Mouse (Mus musculus): ENCODE data around the gene Yrdc. TPM values are rescaled to one million over a fixed set of nuclear protein-coding genes. Genes with fewer than 3 reads are reported as not detected.
A peak's percentile ranks its signal among the peaks of the same experiment; 100 is the strongest.

Yrdc gene
- 10 to 100 TPM; 30.3 to 38.0 TPM for total RNA-seq (2021)
- long read RNA-seq, experiment 1, transcript Yrdc-201 (5 exons, 1,634 nt) = major isoform, 28 of 34 reads
- long read RNA-seq, experiment 1, partial matches to known transcripts = 0 of 34 reads
- long read RNA-seq, experiment 1, other reads (novel, unspliced or antisense) = 5 of 34 reads
- long read RNA-seq, experiment 2, transcript Yrdc-201 (5 exons, 1,634 nt) = major isoform, 46 of 54 reads
- long read RNA-seq, experiment 2, partial matches to known transcripts = 1 of 54 reads
- long read RNA-seq, experiment 2, other reads (novel, unspliced or antisense) = 3 of 54 reads

DNA sequence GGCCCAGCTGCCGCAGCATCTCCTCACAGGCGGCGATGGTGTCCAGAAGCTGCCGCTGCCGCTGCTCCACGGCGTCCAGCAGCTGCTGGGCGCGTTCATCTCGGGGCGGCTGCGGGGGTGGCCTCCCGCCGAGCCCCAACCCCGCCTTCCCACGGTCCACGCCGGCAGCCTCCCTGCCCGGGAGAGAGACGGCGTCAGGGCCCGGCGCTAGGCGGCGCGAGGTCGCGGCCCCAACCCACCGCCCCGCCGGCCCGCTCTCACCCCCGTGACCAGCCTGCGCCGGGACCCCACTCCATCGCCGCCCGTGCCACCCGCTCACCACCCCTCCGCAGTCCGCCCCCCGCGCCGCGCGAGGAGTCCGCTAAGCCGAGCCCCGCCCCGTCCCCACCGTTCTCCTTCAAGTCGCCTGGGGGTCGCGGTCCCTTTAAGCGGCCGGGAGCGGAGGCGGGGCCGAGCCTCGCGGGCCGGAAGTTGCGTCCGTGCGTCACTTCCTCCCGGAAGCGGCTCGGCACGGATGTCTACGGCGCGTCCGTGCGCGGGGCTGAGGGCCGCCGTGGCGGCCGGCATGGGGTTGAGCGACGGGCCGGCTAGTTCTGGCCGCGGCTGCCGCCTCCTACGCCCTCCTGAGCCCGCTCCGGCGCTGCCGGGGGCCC, at the start of gene Yrdc:
Yrdc (plus strand) TSS at position 419 of the 653 bp plus-strand sequence.
- DNase-seq (ENCODE audit: low spot score in 2 of 2) = peak; percentile 93 to 94
- H3K4me3 ChIP-seq = peak within 1 kb of the TSS; percentile 65
- H3K27ac ChIP-seq = peak within 1 kb of the TSS; percentile 100
- TF ChIP-seq CTCF (conservative IDR thresholded peaks at IDR 0.05) = peak; percentile 49

DNA sequence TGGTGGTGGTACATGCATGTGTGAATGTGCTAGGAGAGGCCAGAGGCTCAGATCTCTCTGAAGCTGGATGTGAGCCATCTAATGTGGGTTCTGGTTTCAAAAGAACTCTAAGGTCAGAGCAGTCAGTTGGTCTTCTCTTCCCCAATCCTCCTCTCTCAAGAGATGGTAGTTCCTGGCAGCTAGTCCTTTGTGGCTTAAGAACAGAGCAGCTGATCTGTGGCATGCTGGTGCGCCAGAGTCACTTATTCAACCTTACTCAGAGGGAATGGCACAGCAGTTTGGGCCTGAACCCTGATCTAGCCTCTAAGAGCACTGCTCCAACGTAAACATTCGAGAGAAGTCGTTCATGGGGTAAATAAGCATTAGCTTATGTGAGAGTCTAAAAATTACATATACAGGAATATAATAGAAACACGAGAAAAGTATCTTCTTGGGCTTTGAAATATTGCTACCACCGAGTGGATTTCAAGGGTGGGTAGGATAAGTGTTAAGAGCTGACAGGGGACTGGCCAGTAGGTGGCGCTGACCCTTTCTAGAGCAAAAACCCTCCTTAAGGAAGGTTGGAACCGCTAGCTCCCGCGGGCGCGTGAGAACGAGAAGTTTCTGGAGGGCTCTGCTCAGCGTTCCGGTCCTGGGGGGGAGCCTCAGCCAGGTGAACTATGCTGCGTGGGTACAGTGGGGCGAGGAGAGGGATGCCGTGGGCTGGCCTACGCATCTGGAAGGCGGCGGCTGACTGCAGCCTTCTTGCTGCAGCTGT, 48.7 kb upstream of the Yrdc start, which contains the start of gene Mtf1:
Mtf1 (plus strand) TSS at position 553 of the 757 bp plus-strand sequence.
- Histone ChIP-seq H3K27ac (peak within 1 kb of the TSS; percentile 97), H3K4me3 (peak within 1 kb of the TSS; percentile 99)
- DNase-seq (ENCODE audit: low spot score in 2 of 2) = peak; percentile 81 to 88
- TF ChIP-seq CTCF (conservative IDR thresholded peaks at IDR 0.05) = peak; percentile 98

DNA sequence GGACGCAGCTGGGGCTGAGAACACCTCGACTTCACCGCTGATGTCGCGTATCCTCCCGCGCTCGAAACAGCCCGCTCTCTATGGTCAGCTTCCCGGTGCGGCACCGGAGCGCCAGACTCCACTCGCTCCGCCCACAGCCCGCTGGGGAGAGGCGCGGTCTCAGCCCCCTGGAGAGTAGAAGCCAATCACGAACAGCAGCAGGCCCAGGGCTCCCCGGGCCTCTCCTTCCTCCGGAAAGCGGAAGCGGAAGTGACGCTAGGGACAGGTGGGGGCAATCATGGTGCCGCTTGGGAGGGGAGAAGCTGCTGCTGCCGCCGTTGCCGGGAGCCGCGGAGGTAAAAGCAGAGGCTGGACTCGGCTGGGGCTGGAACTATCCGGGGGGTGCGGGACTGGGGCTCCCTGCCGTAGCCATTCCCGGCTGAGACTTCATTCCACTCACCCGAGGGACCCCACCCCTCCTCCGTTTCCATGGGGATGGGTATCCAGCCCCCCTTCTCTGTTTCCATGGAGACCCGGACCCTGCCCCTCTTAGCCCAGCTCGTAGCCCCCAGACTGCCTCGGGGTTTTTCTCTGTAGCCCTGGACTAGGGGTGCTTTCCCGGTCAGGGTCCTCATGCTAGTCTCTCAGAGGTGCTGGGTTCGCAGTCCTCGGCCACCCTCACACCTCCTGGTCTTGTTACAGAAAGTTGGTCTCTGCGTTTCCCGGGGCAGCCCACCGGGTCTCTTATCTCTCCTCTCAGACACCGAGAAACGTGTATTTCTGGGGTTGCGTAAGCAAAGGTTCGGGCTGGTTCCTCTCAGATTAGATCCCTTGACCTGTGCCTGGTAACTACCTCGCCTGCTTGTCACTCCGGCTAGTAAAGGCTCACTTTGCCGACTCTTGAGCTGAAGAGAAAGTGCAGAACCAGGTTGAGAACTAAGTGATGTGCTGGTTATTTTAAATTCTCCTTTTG, 47.9 kb upstream of the Yrdc start:
- peak overlapping the region; percentile 99 for H3K4me3 ChIP-seq
- H3K27ac ChIP-seq = peak overlapping the region; percentile 97
- peak; percentile 97 to 98 for DNase-seq (ENCODE audit: low spot score in 2 of 2)
- no peak for TF ChIP-seq CTCF (conservative IDR thresholded peaks at IDR 0.05)

DNA sequence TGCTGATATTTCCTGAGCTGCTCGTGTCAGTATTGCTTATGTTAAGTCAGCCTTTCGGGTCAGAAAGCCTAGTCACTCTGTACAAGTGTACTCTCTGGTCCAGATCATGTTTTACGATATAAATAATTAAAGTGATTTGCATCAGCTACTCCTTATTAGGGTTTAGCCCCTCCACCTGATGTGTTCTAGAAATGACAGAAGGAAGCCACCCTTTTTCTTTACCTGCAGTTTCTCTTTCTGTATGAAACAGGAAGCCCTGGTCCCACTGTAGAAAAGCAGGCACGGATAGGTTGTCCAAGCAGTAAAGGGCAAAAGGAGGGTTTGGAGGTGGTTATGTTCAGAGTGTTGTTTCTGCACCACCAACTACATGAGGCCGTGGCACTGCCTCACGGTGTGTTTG, 47.1 kb upstream of the Yrdc start:
- DNase-seq (ENCODE audit: low spot score in 2 of 2) = no peak
- TF ChIP-seq CTCF (conservative IDR thresholded peaks at IDR 0.05) = no peak
- peak overlapping the region; percentile 99 for H3K4me3 ChIP-seq
- no peak overlapping the region for H3K27ac ChIP-seq

DNA sequence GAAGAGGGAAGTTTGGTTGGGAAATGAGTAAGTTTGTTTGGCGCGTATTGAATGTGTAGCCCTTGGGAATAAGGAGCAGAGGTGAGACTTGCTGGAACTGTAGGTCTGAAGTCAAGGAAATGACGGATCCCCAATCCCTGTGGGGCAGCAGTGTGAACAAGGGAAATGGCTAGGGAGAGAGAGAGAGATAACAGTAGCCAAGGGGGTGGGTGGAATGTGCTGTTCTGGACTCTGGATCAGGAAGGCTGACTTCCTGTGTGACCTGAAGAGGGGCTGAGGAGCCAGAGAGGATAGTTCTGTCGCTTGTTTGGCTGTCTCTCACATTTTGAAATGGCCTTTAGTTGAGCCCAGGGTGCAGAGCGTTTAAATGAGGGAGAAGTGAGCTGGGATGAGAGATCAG, 42.0 kb upstream of the Yrdc start:
- no peak for TF ChIP-seq CTCF (conservative IDR thresholded peaks at IDR 0.05)
- Histone ChIP-seq H3K27ac (no peak overlapping the region), H3K4me3 (no peak overlapping the region)
- DNase-seq (ENCODE audit: low spot score in 2 of 2) = no peak

DNA sequence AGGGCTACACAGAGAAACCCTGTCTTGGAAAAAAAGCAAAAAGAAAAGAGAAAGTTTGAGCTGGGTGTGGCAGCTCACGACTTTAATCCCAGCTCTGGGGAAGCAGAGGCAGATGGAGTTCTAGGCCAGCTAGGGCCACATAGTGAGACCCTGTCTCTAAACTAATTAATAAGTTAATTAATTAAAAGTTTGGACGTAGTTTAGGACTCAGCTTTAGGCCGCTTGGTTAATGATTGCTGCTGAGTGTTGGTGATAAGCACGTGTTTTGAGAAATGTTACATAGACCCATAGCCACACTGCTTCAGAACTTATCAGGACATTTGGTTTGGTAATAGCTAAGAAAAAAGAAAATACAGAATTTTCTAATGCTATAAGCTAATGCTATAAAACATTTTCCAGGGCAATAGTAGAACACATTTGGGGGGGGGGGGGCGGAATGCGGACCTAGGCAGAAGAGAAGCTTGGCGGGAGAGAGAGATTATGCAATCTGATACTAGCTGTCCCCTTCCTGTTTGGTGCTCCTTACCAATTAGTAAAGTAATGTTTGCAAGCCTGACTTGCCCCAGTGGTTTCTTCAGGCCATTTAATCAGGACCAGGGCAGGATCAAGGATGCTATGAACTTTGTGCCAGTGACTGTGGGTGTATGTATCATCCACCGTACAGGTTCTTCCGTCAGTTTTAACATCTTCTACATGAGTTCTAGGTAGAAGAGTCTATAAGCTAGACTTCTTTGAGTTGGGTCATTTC, 41.2 kb upstream of the Yrdc start:
- H3K4me3 ChIP-seq = no peak overlapping the region
- TF ChIP-seq CTCF (conservative IDR thresholded peaks at IDR 0.05) = no peak
- H3K27ac ChIP-seq = 0 out of 2 replicates have a peak overlapping the region, but pooled peaks have one; percentile 23
- no peak for DNase-seq (ENCODE audit: low spot score in 2 of 2)

DNA sequence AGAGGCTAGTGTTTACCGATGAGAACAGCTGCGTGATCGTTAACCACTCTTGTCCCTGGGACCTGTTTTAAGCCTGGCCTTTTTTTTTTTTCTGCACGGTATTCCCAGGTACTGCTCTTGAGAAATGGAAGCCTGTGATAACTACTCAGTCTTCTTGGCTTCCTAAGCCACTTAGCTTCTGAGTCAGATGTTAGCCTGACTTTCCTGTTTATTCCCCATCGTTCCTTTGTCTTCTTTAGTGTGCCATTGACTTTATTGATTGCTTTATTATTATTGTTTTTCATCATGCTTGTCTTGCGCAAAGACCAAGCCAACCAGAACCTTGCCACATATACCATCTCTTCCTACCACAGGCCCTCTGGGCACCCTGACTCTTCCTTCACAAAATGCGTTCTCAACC, 40.4 kb upstream of the Yrdc start:
- no peak overlapping the region for H3K4me3 ChIP-seq
- no peak for TF ChIP-seq CTCF (conservative IDR thresholded peaks at IDR 0.05)
- no peak for DNase-seq (ENCODE audit: low spot score in 2 of 2)

DNA sequence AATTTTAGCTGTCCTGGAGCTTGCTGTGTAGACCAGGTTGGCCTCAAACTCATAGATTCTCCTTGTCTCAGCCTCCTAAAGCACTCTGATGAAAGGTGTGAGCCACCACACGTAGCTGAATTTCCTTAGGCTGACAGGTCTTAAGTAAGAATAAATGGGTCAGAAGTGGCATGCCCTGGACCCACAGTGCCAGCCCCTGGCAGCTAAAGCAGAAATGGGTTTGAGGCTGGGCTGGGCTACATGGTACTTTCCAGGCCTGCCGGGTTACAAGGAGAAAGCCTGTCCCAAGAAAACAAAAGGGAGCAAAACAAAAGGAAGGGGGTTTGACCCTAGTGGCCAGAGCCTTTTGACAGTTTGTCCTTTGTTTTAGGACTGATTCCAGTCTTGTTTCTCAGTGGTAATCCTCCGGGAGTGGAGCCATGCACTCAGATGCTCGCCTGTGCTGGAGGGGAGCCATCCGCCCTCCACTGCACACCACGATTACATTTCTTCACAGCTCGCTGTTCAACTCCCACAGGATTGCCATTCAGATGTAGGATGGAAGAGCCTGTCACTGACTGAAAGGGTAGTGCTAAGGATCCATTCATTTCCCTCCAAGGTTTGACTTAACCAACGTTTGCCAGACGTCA, 39.0 kb upstream of the Yrdc start:
- Histone ChIP-seq H3K27ac (peak overlapping the region; percentile 77), H3K4me3 (no peak overlapping the region; the same call in 1 of the 2 replicates)
- TF ChIP-seq CTCF (conservative IDR thresholded peaks at IDR 0.05) = peak; percentile 18
- DNase-seq (ENCODE audit: low spot score in 2 of 2) = peak; percentile 55 to 71

More for the DNA sequence above, 40.4 kb upstream of the Yrdc start:
- H3K27ac ChIP-seq = 0 out of 2 replicates have a peak overlapping the region, but pooled peaks have one; percentile 23

DNA sequence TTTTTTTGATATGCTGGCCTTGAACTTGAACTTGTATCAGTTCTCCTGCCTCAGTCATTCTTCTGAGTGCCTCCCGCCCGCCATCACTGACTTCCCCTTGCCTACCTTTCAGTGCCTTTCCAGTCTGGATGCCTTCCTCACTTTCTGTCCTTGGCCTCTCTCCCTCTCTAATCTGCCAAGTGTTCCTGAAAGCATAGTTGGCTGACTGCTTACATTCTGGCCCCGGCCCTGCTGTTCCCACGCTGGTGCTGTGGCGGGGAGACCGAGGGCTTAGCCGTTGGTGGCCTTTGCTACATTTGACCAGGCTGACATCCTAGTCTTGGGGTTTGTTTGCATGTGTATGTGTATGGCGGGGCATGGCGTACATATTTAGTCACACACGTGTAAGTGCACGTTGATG, 34.6 kb upstream of the Yrdc start:
- no peak overlapping the region for H3K4me3 ChIP-seq
- TF ChIP-seq CTCF (conservative IDR thresholded peaks at IDR 0.05) = no peak
- no peak overlapping the region for H3K27ac ChIP-seq
- no peak for DNase-seq (ENCODE audit: low spot score in 2 of 2)

DNA sequence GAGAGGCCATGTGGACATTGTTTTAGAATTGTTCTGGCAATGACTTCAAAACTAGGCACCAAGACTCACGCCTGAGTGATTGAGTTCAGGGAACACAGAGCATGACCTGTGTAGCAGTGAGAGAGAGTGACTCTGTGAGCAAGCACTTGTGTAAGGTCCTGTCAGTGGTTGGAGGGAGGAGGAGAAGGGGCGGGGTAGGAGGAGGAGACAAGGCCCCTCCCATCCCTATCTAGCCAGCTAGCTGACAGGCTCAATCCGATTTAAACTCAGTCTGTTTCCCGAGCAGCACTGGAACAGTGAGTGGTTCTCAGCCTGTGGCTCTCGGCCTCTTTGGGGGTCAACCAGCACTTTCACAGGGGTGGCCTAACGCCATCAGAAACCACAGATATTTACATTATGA, 32.7 kb upstream of the Yrdc start:
- no peak for TF ChIP-seq CTCF (conservative IDR thresholded peaks at IDR 0.05)
- peak in 1 of 2 experiments; percentile 13 for DNase-seq (ENCODE audit: low spot score in 2 of 2)
- Histone ChIP-seq H3K4me3 (no peak overlapping the region), H3K27ac (peak overlapping the region; percentile 29; the same call in 1 of the 2 replicates)

DNA sequence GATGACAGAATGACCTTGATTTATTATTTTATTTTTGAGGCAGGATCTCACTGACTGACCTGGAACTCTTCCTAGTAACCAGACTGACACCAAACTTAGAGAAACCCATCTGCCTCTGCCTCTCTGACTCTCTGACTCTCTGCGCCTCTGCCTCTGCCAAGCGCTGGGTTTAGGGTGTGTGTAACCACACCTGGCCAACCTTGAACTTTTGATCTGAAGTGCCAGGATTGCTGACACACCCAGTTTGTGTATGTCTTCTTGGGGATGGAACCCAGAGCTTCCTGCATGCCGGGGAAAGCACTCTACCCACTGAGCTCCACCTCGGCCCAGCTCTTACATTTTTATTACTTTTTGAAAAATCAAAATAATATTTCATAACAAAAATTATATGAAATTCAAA, 31.6 kb upstream of the Yrdc start:
- H3K4me3 ChIP-seq = no peak overlapping the region
- H3K27ac ChIP-seq = no peak overlapping the region
- TF ChIP-seq CTCF (conservative IDR thresholded peaks at IDR 0.05) = no peak
- DNase-seq (ENCODE audit: low spot score in 2 of 2) = no peak
